Mouse (Mus musculus) hindbrain, postnatal 0 days (tissue): ENCODE measurements at regions not wholly inside any gene's neighbourhood (a gene's known extent, or its start where the extent isn't known, plus 50 kb on each side); places are given as distances from the start of the nearest gene placed in this dataset.

Source experiments
- ATAC-seq: fragments of 200-750 bp; cut with Nextera tagmentation; 2 replicates; pipeline ENCODE4 v1.8.0; 2017; ENCODE audit warnings: mild to moderate bottlenecking, moderate TSS enrichment, moderate library complexity
- DNase-seq: peaks from one replicate; pipeline ENCODE4 v3.0.0-alpha.2; 2015; ENCODE audit warnings: low spot score
- H3K27ac ChIP-seq: fragments of 300-500 bp; sonication (generic); 2 replicates; pipeline ENCODE4 v1.5.1; 2014; ENCODE audit warnings: mild to moderate bottlenecking
- H3K27me3 ChIP-seq: fragments of 300-500 bp; sonication (generic); 2 replicates; pipeline ENCODE4 v1.6.1; 2014; ENCODE audit warnings: low read length, mixed read lengths; ENCODE audit not compliant: insufficient read depth
- H3K36me3 ChIP-seq: fragments of 300-500 bp; sonication (generic); 2 replicates; pipeline ENCODE4 v1.6.1; 2014; ENCODE audit warnings: low read length, mixed read lengths; ENCODE audit not compliant: insufficient read depth
- H3K4me1 ChIP-seq: fragments of 300-500 bp; sonication (generic); 2 replicates; pipeline ENCODE4 v1.6.1; 2014; ENCODE audit warnings: antibody characterized with exemption, low read length, mixed read lengths; ENCODE audit not compliant: insufficient read depth
- H3K4me2 ChIP-seq: fragments of 300-500 bp; sonication (generic); 2 replicates; pipeline ENCODE4 v1.6.1; 2014; ENCODE audit warnings: low read depth, mild to moderate bottlenecking, low read length, moderate library complexity, mixed read lengths
- H3K4me3 ChIP-seq: fragments of 300-500 bp; sonication (generic); 2 replicates; pipeline ENCODE4 v1.5.1; 2014; ENCODE audit warnings: low read length
- H3K9ac ChIP-seq: fragments of 300-500 bp; sonication (generic); replicated peaks from 2 replicates; pipeline ENCODE4 v1.6.1; 2014; ENCODE audit warnings: mild to moderate bottlenecking, low read length, moderate library complexity, mixed read lengths
- H3K9me3 ChIP-seq: fragments of 300-500 bp; sonication (generic); 2 replicates; pipeline ENCODE4 v1.6.1; 2016; ENCODE audit warnings: low read length, mixed read lengths
- CTCF ChIP-seq: IDR thresholded peaks from 2 replicates; pipeline ENCODE4 v1.5.1; 2016; ENCODE audit warnings: antibody characterized with exemption, control low read depth, low read depth
- WGBS: fragments of 180-500 bp; shearing (Covaris S2); extraction: QIAGEN DNeasy Blood & Tissue Kit; methylation state at CpG from one replicate; pipeline ENCODE4 v1.1.7; 2014; 5-methylcytosine and 5-hydroxymethylcytosine counted together

DNA sequence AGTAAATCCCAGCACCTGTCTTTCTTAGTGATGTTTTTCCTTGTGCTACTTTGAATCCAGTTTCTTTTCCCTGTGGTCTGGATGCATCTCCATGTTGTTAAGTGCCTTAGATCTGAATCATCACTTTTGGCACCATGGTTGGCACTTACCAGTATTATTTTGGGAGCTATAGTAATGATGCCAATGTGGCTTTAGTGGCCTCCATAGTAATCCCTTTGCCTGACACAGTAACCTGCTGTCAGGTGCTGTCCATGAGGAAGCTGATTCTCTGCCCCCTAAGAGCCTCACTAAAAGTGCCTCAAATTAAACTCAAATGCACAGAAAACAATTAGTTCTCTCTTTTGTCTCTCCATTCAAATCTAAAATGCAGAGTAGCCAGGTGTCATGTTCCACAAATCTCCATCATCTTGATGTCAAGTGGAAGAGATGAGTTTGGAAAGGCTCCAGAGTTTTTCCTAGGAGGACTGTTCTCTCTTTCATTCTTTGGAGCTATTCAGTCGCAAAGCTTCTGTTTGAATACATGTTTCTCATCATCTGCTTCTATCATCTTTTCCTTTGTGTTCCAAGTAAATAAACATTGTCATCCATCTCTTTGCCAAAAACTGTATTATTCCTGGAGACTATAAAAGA lies 1062.1 kb downstream of the Brinp1 start:
- DNase-seq (peak; percentile 25), ATAC-seq (no peak)
- H3K36me3 ChIP-seq, result no peaks in the 10 kb centered on the region
- TF ChIP-seq CTCF, result no peak
- H3K4me2 ChIP-seq, result no peak overlapping the region
- H3K9me3 ChIP-seq, result no peaks in the 10 kb centered on the region
- no peaks in the 10 kb centered on the region for H3K4me1 ChIP-seq
- 62% methylated on average over 1 of the region's 1 CpGs for WGBS
- no peak overlapping the region for H3K27ac ChIP-seq
- H3K27me3 ChIP-seq, result no peaks in the 10 kb centered on the region
- no peak overlapping the region for H3K4me3 ChIP-seq
- H3K9ac ChIP-seq, result no peak overlapping the region

DNA sequence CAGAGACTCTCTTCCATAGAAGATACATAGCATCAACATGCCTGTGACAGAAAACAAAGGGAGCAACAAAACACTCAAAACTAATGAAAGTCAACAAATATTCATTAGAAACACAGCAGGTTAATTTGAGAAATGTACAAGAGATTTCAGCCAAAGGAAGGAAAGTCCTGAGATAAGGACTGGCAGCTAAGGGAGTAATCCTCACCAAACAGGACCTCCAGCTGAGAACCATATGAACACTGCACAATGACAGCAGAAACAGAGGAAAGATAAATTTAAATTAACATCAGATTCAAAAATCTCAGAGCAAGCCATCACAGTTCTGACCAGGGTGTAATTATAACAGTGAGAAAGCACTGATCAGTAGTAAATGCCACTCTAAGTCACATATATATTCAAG lies 1060.6 kb downstream of the Tlr4 start:
- ATAC-seq (no peak), DNase-seq (no peak)
- no peak overlapping the region for H3K4me3 ChIP-seq
- H3K36me3 ChIP-seq, result no peaks in the 10 kb centered on the region
- H3K27me3 ChIP-seq, result no peaks in the 10 kb centered on the region
- no peak overlapping the region for H3K27ac ChIP-seq
- TF ChIP-seq CTCF, result no peak
- no peak overlapping the region for H3K9ac ChIP-seq
- H3K4me2 ChIP-seq, result no peak overlapping the region
- H3K4me1 ChIP-seq, result no peaks in the 10 kb centered on the region
- no peaks in the 10 kb centered on the region for H3K9me3 ChIP-seq

DNA sequence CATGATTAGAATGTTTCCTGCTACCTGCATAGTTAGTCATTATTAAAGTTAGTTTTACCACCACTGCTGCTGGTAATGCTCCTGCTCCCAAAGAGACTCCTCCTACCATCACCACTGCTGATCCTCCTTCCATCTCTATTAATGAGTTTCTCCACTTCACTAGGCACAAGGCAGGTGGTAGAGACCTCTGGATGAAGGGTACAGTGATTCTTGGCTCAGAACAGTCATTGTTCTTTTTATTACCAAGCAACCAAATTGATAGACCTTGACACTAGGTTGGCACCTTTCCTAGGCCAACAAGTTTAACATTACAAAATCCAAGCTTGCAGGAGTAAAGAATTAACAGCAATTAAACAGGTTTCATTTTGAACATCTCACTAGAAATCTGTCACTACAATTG lies 1057.8 kb downstream of the Tlr4 start:
- Histone ChIP-seq H3K36me3 (no peaks in the 10 kb centered on the region), H3K4me1 (no peaks in the 10 kb centered on the region), H3K27me3 (no peaks in the 10 kb centered on the region), H3K27ac (no peak overlapping the region), H3K4me2 (no peak overlapping the region), H3K9me3 (no peaks in the 10 kb centered on the region), H3K4me3 (no peak overlapping the region), H3K9ac (no peak overlapping the region)
- peak; percentile 77; the same call in 1 of the 2 replicates for ATAC-seq
- peak; percentile 56 for DNase-seq
- TF ChIP-seq CTCF, result no peak

DNA sequence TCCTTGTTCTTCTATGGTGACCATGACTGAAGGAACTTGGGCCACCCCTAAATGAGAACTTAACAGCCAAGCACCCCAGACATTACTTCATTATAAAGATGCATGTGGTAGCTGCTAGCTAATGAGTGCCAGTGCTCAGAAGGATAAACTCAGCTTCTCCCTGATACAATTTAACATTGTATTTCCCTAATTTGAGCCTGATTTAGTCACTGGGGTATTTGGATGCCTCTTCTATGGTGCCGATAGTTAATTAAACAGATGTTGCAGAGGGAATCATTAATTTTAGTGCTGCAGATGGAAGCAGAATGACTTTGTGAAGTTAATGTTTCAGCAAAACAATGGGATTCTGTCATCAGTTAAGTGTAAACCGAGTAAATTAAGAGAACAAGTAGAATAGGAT lies 1034.8 kb downstream of the Tlr4 start:
- H3K9me3 ChIP-seq, result no peaks in the 10 kb centered on the region

DNA sequence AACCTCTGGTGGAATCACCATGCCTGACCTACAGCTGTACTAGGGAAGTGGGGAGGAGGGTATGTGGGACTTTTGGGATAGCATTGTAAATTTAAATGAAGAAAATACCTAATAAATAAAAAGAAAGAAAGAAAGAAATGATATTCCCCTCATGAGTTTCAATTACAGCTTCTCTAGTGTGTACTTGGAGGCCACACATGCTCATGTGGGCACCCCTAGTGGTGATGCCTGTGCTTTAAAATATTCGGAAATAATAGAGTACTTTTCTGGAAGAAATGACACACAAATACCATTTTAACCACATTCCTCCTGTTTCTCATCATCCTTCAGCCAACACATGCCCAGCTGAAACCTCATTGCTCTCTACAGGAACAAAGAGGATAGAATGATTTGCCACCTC lies 1034.4 kb downstream of the Tlr4 start:
- H3K4me2 ChIP-seq, result no peak overlapping the region
- no peak overlapping the region for H3K27ac ChIP-seq
- ATAC-seq (no peak), DNase-seq (no peak)
- H3K9me3 ChIP-seq, result no peaks in the 10 kb centered on the region
- no peaks in the 10 kb centered on the region for H3K27me3 ChIP-seq
- no peak for TF ChIP-seq CTCF
- no peaks in the 10 kb centered on the region for H3K36me3 ChIP-seq
- H3K4me3 ChIP-seq, result no peak overlapping the region
- no peak overlapping the region for H3K9ac ChIP-seq
- no peaks in the 10 kb centered on the region for H3K4me1 ChIP-seq
- WGBS, result 81% methylated on average over 1 of the region's 1 CpGs

More for the DNA sequence above, 1034.8 kb downstream of the Tlr4 start:
- Histone ChIP-seq H3K27ac (no peak overlapping the region), H3K27me3 (no peaks in the 10 kb centered on the region), H3K4me1 (no peaks in the 10 kb centered on the region), H3K9ac (no peak overlapping the region), H3K36me3 (no peaks in the 10 kb centered on the region), H3K4me3 (no peak overlapping the region), H3K4me2 (no peak overlapping the region)
- 71% methylated on average over 2 of the region's 2 CpGs for WGBS
- ATAC-seq (no peak), DNase-seq (no peak)
- TF ChIP-seq CTCF, result no peak

DNA sequence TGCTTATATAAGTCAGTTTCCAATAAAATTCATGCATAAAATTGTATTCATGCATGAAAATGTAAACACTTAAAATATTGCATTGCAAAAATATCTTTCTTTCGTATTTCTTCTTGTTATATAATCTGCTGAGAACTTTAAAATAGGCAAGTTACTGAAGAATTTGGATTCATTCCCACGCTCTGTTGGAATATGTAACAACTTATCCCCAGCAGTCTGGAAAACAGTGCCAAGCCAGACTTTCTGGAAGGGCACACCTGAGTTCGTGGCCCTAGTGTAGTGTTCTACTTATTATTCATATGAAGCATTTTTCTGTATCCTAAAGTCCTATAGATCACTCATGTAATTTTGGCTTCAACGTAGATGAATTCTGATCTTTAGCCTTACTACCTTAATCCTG lies 1025.6 kb downstream of the Tlr4 start:
- Histone ChIP-seq H3K36me3 (no peaks in the 10 kb centered on the region), H3K27ac (no peak overlapping the region), H3K9ac (no peak overlapping the region), H3K27me3 (no peaks in the 10 kb centered on the region), H3K4me1 (no peaks in the 10 kb centered on the region), H3K4me3 (no peak overlapping the region), H3K9me3 (no peaks in the 10 kb centered on the region), H3K4me2 (no peak overlapping the region)
- WGBS, result 85% methylated on average over 4 of the region's 4 CpGs
- ATAC-seq, result no peak
- TF ChIP-seq CTCF, result no peak
- no peak for DNase-seq

DNA sequence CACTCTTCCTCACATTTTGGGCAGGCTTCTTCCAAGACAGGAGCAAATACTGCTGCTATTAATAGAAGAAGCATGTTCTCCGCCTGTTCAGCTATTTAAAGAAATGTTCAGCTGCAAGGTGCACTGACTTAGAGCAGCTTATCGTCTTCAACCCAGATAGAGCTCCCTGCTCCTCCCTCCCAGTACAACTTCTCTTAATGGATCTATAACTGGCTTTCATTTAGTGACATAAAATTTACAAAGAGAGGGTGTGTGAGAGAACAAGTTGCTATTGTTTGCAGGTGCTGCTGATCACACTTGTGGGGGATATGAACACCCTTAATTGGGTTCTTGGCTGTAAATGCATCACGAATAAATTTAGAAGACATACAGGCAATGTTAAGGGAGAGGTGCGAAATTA lies 1006.0 kb downstream of the Tlr4 start:
- no peak for TF ChIP-seq CTCF
- H3K4me1 ChIP-seq, result no peaks in the 10 kb centered on the region
- 70% methylated on average over 4 of the region's 4 CpGs for WGBS
- no peak for ATAC-seq
- DNase-seq, result no peak
- no peaks in the 10 kb centered on the region for H3K27me3 ChIP-seq
- no peak overlapping the region for H3K9ac ChIP-seq
- H3K4me3 ChIP-seq, result no peak overlapping the region
- H3K36me3 ChIP-seq, result no peaks in the 10 kb centered on the region
- H3K9me3 ChIP-seq, result no peaks in the 10 kb centered on the region
- no peak overlapping the region for H3K4me2 ChIP-seq
- no peak overlapping the region for H3K27ac ChIP-seq
